Mouse (Mus musculus): ENCODE results near the gene Sh3bgrl.

Sh3bgrl gene

DNA sequence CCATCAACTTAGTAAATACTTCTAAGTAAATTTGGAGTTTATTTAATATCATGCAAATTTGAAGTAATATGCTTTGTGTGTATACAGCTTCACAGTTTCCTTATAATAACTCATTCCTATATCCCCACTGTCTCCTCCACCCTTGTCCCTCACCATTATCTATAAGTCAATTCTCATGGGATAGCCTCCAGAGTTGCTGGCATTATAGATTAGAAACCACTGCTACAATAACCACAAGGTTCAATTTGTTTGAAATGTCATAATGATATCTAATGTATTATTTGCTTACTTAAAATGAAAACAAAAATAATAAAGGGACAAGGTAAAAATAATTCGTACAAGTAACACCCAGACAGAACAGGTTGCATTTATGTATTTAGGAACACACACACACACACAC is 31.7 kb downstream of the Sh3bgrl start:
- in situ Hi-C loops (cut with MboI; ENCODE audit: low pct_unique_long_range_greater_than_20kb in 1 of 2, low sequenced_read_pairs in 2 of 2, unreplicated experiment in 1 of 2), result no loop called here

DNA sequence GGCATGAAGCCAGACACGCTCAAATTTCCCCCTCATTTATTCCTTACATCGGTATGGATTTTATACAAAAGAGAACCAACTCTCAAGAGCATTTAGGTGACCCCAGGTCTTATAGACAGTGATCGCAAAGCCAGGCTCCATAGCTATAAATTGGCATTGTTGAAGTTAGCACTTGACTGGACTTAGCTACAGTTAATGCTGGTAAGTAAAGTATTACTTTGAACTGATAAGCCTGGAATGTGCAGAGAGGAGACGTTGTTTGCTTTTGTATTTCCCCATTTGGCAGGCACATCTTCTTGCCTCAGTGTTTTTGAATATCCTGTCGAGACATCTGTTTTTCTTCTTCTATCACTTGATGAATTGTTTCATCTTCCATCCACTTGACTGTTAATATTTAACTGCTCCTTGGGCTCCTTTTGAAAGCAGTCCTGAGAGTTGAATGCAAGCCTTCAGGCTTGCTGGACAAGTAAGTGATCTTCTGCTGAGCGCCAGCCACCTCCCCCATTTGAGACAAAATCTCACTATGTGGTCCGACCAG is 32.5 kb downstream of the Sh3bgrl start:
- in situ Hi-C loops (cut with MboI; ENCODE audit: low pct_unique_long_range_greater_than_20kb in 1 of 2, low sequenced_read_pairs in 2 of 2, unreplicated experiment in 1 of 2), result no loop called here

DNA sequence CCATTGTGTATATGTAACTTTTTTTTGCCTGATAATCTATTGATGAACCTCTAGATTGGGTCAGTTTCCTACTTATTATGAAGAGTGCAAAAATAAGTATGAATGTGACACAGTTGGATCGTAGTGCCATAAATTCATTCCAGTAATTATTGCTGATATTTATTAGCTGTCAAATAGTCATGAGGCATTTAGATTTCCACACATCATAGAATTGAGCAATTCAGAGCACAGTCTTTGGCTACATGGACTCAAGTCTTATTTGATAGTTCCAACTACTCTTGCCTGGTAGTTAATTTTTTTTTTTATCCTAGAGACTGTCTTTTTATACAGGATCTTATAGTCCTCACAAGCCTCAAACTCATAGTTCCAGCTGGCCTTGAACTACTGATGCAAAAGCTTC is 34.9 kb downstream of the Sh3bgrl start:
- in situ Hi-C loops (cut with MboI; ENCODE audit: low pct_unique_long_range_greater_than_20kb in 1 of 2, low sequenced_read_pairs in 2 of 2, unreplicated experiment in 1 of 2), result no loop called here

DNA sequence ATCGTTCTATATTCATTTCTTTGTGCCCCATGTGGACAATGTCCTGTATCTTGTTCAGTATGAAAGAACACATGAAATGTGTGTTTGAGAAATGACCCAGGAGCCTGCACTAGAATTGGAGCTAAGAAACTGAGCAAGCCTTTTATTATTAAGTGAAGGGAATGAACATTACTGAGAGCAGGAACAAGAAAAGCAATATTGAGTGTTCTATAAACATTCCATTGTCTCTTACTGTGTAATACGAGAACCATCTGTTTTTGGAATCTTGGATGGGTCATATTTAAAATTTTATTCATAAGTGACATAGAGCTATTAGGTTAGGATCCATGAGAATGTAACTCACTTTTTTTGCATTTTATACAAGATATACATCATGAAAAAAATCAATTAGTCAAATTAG is 36.7 kb downstream of the Sh3bgrl start:
- in situ Hi-C loops (cut with MboI; ENCODE audit: low pct_unique_long_range_greater_than_20kb in 1 of 2, low sequenced_read_pairs in 2 of 2, unreplicated experiment in 1 of 2), result no loop called here

DNA sequence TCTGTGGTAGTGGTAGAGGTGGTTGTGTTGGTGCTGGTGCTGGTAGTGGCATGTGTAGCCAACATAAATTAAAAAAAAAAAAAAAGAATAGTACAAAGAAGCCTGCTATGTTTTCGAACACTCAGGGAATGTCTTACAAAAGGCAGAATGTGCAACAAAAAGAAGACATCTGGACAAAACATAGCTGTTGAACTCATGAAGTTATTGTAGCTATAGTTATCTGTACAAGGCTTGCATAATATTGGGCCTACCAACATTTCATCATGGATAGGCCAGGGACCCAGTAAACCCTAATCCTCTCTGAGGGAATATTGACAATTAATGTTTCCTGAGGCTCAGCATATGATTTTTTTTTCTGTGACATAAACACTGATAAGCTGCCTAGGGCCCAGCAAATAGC is 37.3 kb downstream of the Sh3bgrl start:
- in situ Hi-C loops (cut with MboI; ENCODE audit: low pct_unique_long_range_greater_than_20kb in 1 of 2, low sequenced_read_pairs in 2 of 2, unreplicated experiment in 1 of 2), result no loop called here

DNA sequence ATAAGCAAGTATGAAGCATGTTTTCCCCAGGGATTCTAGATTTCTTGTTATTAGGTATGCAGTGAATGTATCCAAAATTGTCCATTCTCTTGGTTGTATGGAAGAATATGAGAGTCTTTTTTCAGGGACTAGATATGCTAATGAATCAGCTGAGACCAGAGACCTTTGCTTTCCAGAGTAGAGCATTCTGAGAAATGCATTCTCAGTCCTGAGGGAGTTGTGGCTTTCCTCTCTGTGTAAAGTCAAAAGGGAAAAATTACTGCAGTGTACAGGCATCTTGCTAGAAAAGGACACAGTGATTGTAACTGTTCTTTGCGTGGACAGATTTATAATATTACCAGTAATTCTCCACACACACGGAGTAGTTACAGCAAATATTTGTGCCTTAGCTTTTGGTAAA is 38.3 kb downstream of the Sh3bgrl start:
- in situ Hi-C loops (cut with MboI; ENCODE audit: low pct_unique_long_range_greater_than_20kb in 1 of 2, low sequenced_read_pairs in 2 of 2, unreplicated experiment in 1 of 2), result no loop called here

DNA sequence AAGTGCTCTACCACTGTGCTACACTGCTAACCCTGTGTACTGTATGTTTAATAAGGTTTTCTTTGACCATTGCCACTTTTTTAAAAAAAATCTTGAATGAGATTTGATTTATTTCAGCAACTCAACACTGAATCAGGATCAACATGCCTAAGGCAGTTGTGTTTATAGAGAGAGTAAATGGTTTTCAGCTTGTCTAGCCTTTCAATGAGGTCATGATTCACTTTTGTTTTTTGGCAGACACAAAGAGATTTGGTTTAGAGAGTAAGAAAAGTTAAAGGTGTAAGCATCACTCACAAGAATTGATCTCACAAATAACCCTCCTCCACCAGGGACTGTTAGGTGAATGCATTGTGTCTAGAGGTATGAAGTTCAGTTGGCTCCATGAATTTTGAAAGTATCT is 41.1 kb downstream of the Sh3bgrl start:
- in situ Hi-C loops (cut with MboI; ENCODE audit: low pct_unique_long_range_greater_than_20kb in 1 of 2, low sequenced_read_pairs in 2 of 2, unreplicated experiment in 1 of 2), result no loop called here

DNA sequence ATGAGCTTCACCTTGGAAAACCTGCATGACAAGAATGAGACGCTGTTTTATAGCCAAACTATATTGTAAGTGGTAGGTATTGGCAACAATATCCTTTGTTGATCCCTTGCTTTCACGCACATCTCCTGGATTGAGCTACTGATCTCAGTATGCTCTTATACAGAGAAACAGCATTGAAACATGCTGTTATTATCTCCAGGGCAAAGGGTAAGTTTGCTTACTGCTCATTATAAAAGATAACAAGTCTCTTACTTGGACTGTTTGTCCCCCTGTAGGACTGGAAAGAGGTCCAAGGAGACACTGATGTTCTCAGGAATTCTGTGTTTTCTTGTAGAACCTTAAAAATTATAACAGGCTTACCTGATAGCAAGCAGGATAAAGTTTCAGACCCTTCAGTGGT is 41.7 kb downstream of the Sh3bgrl start:
- in situ Hi-C loops (cut with MboI; ENCODE audit: low pct_unique_long_range_greater_than_20kb in 1 of 2, low sequenced_read_pairs in 2 of 2, unreplicated experiment in 1 of 2), result no loop called here

DNA sequence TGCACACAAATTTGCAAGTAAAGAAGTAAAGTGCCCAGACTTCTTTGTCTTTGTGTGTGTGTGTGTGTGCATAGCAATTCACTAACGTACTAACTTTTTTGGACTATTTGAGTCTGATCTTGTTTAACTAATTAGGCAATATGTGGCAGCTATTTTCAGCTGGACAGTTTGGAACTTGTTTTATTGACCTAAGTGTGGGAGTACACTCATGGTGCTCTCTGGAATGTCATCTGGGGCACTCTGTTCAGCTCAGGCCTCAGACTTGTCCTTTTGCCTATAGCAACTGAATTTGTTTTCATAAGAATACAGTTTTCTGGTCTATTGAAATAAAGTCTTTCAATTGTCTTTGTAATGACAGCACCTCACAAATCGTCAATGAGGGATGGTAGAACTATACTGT is 42.1 kb downstream of the Sh3bgrl start:
- in situ Hi-C loops (cut with MboI; ENCODE audit: low pct_unique_long_range_greater_than_20kb in 1 of 2, low sequenced_read_pairs in 2 of 2, unreplicated experiment in 1 of 2), result no loop called here

DNA sequence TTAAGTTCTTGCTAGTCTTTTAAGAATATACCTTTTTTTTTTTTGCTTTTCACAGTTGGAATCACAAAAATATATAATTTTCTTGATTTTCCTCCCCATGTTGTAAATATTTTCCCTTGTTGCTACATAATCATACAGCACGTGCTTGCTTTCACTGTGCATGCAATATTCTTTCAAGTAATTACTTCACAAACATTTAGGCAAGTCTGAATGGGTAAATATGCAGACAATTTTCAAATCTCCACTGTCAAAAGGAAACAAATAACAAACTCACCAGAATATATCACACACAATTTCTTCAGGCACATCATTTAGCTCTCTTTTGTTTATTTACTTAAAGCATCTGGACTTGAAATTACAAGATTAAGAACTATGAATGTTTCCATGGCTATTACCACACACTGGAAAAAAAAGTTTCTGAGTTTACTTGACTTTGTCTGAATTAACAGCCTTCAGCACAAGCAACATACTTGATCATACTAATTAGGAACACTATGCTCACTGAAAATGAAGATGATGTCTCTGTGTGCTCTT is 46.2 kb downstream of the Sh3bgrl start:
- in situ Hi-C loops (cut with MboI; ENCODE audit: low pct_unique_long_range_greater_than_20kb in 1 of 2, low sequenced_read_pairs in 2 of 2, unreplicated experiment in 1 of 2), result no loop called here

DNA sequence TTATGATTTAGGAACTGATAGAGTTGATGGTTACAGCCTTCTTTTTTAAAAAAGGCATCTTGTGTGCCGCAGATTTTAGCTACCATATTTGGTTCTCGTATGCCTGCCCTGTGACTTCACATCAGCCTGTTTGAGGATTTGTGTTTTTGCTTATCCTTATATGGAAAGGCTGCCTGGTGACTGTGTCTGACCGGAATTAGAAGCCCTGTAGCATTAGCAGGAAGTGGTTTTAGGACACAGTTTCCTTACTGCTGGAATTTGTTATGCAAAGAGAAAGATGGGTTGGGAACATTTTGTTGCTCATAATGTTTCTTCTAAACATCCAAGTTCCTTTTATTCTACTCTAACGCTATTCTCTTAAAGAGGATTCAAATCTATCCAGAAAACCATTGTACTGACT is 47.1 kb downstream of the Sh3bgrl start:
- in situ Hi-C loops (cut with MboI; ENCODE audit: low pct_unique_long_range_greater_than_20kb in 1 of 2, low sequenced_read_pairs in 2 of 2, unreplicated experiment in 1 of 2), result no loop called here

DNA sequence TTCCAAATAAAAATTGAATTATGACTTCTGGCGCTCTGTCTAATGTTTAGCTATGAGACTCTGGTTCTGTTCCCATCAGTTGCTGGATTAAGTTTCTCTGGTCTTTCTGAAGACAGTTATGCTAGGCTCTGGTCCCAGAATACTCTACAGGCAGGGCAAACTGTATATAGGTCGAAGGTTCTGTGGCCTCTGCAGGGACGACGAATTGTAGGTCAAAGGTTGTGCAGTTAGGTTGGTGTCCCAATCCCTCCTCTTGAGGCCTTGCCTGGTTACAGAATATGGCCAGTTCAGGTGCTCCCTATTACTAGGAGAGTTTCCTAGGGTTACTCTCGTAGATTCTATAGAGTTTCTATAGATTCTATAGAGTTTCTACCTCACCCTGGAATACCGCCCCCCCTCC is 50.6 kb downstream of the Sh3bgrl start:
- in situ Hi-C loops (cut with MboI; ENCODE audit: low pct_unique_long_range_greater_than_20kb in 1 of 2, low sequenced_read_pairs in 2 of 2, unreplicated experiment in 1 of 2), result no loop called here

DNA sequence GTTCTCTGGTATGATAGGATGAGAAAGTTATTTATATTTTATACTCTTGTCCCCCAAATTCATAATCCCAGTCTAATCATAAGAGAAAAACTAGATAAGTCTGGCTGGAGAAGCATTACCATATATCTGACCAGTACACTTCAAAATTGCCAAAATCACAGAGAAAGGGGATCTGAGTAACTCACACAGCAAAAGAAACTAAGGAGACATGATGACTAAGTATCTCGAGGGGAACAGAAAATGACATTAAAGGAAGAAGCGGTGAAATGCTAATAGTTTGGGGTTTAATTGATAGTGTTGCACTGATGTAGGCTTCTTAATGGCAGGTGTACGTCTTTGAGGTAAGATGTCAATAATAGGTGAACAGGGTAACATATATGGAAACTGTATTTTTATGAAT is 51.9 kb downstream of the Sh3bgrl start:
- in situ Hi-C loops (cut with MboI; ENCODE audit: low pct_unique_long_range_greater_than_20kb in 1 of 2, low sequenced_read_pairs in 2 of 2, unreplicated experiment in 1 of 2), result no loop called here

DNA sequence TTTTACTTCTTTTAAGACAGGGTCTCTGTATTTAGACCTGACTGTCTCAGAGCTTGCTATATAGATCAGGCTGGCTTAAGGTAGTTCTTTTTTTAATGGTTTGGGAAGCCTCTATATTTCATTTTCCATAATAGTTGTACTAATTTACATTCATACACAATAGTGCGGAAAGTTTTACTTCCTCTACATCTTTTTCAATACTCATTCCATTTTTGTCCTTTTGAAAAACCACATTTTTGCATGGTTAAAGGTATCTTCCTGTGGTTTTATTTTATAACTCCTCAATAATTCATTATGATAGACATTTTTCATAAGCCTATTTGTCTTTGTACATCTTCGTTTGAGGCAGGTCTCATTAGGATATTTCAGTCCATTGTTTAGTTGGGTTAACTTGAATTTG is 56.1 kb downstream of the Sh3bgrl start:
- in situ Hi-C loops (cut with MboI; ENCODE audit: low pct_unique_long_range_greater_than_20kb in 1 of 2, low sequenced_read_pairs in 2 of 2, unreplicated experiment in 1 of 2), result no loop called here

DNA sequence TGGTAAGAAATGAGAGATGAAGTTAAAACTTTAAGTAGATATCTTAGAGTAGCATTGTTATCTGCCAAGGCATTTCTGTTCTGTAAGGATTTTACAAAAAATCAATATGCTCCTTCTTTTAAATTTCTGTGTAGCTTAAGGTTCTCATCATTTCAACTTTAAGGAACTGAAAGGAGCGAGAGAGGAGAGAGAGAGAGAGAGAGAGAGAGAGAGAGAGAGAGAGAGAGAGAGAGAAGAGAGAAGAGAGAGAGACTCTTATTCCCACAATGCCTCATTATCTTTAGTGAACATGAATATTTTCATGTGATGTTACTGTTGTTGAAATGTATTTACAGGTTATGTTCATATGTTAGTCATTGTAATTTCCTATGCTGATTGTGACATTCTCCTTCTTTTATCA is 65.2 kb downstream of the Sh3bgrl start:
- in situ Hi-C loops (cut with MboI; ENCODE audit: low pct_unique_long_range_greater_than_20kb in 1 of 2, low sequenced_read_pairs in 2 of 2, unreplicated experiment in 1 of 2), result no loop called here

DNA sequence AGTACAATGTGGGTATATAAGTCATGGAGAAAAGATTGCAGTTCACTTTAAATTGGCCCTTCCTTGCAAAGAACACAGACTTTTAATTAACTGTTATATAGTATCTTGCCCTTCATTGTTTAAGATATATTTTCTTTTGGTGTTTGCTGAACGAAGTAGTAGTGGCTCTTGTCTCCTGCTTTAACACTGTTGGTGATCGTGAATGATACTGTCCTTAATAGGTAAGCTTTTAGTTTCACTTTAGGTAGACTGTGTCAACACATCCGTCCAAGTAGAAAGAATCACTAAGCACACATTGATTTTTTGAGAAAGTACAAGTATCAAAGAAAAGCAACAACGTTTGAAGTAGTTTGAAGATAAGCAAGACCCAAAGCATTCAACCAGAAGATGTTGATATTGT is 65.7 kb downstream of the Sh3bgrl start:
- in situ Hi-C loops (cut with MboI; ENCODE audit: low pct_unique_long_range_greater_than_20kb in 1 of 2, low sequenced_read_pairs in 2 of 2, unreplicated experiment in 1 of 2), result no loop called here

DNA sequence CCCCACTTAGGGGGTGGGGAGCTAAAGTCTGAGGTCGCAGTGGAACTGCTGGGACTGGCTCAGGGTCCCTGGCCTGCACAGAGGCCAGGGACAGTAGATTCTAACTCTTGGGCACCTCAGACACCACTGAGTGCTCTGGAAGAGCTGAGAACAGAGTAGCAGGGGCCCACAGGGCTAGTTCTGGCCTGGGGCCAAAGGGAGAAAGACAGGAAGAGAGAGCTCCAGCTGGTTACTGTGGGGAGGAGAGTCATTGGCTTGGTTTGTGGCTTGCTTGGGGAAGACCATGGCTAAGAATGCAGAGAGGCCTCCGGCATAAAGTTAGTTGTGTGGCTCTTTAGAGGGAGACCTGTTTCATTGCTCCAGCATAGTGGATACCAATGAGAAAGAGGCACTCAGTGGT is 79.9 kb downstream of the Sh3bgrl start:
- in situ Hi-C loops (cut with MboI; ENCODE audit: low pct_unique_long_range_greater_than_20kb in 1 of 2, low sequenced_read_pairs in 2 of 2, unreplicated experiment in 1 of 2), result no loop called here

DNA sequence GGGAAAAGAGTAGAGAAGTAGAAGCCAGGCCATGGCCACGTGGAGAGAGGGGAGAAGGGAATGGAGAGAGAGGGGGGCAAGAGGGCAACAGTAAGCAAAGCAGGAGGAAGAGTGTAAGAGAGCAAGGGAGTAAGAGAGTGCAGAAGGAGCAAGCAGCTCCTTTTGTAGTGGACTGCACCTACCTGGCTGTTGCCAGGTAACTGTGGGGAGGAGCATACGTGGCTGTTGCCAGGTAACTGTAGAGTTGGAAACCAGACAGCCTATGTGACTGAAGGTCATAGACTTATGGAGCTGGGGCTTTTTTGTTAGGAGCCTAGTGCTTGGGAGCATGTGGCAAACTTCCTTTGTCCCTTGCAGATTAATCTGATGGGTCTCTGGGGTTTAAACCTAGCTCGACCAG is 80.3 kb downstream of the Sh3bgrl start:
- in situ Hi-C loops (cut with MboI; ENCODE audit: low pct_unique_long_range_greater_than_20kb in 1 of 2, low sequenced_read_pairs in 2 of 2, unreplicated experiment in 1 of 2), result no loop called here

DNA sequence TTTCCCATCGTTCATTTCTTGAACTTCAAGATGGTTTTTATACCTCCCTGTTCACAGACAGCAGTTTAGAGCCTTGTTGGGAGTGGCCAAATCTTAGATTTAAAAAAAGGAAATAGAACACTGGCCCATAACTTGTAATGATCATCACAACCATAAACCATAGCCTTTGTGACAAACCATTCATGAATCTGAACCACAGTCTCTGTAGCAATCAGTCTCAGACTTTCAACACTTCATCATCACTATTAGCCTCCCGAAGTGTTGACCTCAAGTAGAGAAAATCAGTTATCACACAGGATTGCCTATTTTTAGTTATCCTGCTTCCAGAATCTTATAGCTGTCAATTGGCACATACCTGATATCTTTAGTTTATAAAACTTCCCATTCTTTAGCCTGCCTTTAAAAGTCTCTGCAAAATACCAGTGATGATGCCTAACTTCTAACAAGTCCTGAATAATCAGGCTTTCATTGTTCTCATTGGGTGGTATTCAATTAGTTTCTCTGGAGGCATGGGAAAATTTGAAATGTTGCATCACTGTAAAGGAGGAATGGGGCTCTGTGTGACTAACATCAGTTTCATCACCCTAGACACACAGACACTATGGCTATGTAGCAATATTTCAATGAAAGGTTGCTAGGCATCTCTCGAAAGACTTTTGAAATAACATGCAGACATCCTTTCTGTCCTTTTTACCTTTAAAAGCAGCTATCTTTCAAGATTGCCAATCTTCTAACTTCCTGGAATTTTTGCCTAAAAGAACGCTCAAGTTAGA is 89.7 kb downstream of the Sh3bgrl start:
- in situ Hi-C loops (cut with MboI; ENCODE audit: low pct_unique_long_range_greater_than_20kb in 1 of 2, low sequenced_read_pairs in 2 of 2, unreplicated experiment in 1 of 2), result no loop called here

DNA sequence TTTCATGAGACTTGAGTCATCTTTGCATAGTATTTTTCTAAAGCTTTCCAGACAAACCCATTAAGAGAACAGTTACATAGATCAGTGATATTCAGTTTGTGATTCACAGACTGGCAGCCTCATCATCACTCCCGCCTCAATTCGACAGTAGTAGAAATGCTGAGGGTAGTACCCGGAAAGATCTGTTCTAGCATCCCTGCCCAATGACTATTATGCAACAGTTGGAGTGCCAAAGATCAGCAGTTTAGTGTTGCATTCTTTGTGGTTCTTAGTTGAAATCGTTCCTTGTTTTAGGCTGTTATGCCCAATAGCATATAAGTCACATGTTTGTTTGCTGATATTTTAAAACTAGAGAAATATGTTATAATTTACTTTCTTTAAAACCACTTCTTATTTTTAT is 94.4 kb downstream of the Sh3bgrl start:
- in situ Hi-C loops (cut with MboI; ENCODE audit: low pct_unique_long_range_greater_than_20kb in 1 of 2, low sequenced_read_pairs in 2 of 2, unreplicated experiment in 1 of 2), result no loop called here

Measured in mouse embryonic stem cell (cell line).